Mouse (Mus musculus): Measurements from ENCODE around the gene Cap1. TPM values are rescaled to one million over a fixed set of nuclear protein-coding genes. Genes with fewer than 3 reads are reported as not detected.

Gene Cap1
- polyA plus RNA-seq, 1 experiment from 2014 or later: 59.0 TPM

DNA sequence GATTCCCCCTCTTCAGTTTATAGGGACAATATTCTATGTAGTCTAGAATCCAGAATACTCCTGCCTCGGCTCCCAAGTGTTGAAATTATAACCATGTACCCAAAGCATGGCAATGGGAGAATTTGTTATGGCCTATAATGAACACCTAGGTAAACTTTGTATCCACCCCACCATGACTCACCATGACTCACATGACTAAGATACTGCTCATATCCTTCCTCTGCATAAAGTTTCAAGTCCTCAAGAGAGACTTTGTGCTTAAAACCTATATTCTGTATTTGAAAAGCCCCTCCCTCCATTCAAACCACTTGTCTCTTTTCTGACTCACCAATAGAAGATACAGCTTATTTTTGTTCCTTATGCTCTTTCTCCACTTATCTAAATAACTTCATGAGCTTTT is 17.8 kb downstream of the Cap1 start:
- Histone ChIP-seq H3K27ac (replicated peaks; ENCODE audit: low read depth, low read length) (no peak overlapping the region), H3K4me2 (ENCODE audit: low read depth, severe bottlenecking) (no peak overlapping the region), H3K36me3 (ENCODE audit: control insufficient read depth, insufficient read depth, low read length) (peaks cover 22% of the 10 kb centered on the region), H3K4me3 (ENCODE audit: low read depth, low read length) (no peak overlapping the region), H3K9me3 (ENCODE audit: control insufficient read depth, low read length) (no peaks in the 10 kb centered on the region), H3K27me3 (ENCODE audit: control insufficient read depth, insufficient read depth, low read length) (no peaks in the 10 kb centered on the region), H3K4me1 (ENCODE audit: control insufficient read depth, insufficient read depth, low read length) (no peaks in the 10 kb centered on the region), H3K9ac (ENCODE audit: low read length) (no peak overlapping the region)
- WGBS: 93% methylated on average over 1 of the region's 1 CpGs
- DNase-seq (ENCODE audit: low spot score) (no peak), ATAC-seq (ENCODE audit: insufficient number of reproducible peaks, low FRiP score, low TSS enrichment, low read depth) (no peak)

DNA sequence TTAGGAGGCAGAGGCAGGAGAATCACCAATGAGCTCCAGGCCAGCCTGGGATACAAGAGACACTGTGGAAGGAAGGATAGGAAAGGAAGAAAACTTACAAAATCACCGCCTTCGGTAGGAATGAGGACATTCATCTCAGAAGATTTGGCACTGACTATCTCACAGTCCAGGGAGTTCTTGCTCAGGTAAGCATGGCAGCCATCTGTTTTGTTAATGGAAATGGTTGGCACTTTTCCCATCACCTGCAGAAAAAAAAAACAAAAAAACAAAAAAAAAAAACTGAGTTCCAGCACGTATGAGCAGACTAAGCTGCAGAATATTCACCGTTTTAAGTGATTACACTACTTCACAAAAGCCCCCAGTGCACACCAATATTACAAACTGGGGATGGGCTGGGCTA is 24.0 kb downstream of the Cap1 start:
- Histone ChIP-seq H3K9ac (ENCODE audit: low read length) (no peak overlapping the region), H3K4me2 (ENCODE audit: low read depth, severe bottlenecking) (no peak overlapping the region), H3K4me1 (ENCODE audit: control insufficient read depth, insufficient read depth, low read length) (no peaks in the 10 kb centered on the region), H3K4me3 (ENCODE audit: low read depth, low read length) (no peak overlapping the region), H3K27ac (replicated peaks; ENCODE audit: low read depth, low read length) (no peak overlapping the region), H3K36me3 (ENCODE audit: control insufficient read depth, insufficient read depth, low read length) (peaks cover 28% of the 10 kb centered on the region), H3K27me3 (ENCODE audit: control insufficient read depth, insufficient read depth, low read length) (no peaks in the 10 kb centered on the region), H3K9me3 (ENCODE audit: control insufficient read depth, low read length) (no peaks in the 10 kb centered on the region)
- ATAC-seq (ENCODE audit: insufficient number of reproducible peaks, low FRiP score, low TSS enrichment, low read depth) (no peak), DNase-seq (ENCODE audit: low spot score) (no peak)
- 96% methylated on average over 4 of the region's 4 CpGs for WGBS

DNA sequence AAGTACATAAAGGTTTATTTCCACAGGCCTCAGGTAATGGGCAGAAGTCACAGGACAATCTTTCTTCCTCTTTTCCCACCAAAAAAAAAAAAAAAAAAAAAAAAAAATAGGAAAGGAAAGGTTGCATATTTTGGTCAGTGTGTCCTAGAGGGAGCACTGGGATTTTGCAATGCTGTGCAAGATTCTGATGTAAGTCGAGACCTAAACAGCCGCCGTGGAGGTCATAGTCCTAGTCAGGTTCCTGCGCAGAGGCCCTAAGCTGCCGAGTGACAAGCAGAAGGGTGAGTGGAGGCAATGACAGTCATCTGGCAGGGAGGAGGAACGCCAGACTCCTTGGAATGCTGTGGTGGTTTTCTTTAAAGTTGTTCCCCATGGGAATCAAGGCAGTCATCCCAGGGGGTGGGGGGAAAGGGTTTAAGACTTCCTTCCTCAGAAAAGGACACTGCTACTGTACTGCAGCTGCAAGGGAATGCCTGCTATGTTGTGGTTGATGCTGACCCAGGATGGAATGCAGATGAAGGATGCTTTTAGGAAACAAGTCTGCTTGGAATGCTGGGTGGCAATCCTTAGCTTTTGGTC is 26.7 kb downstream of the Cap1 start:
- ATAC-seq (ENCODE audit: insufficient number of reproducible peaks, low FRiP score, low TSS enrichment, low read depth) (no peak), DNase-seq (ENCODE audit: low spot score) (no peak)
- Histone ChIP-seq H3K4me2 (ENCODE audit: low read depth, severe bottlenecking) (no peak overlapping the region), H3K4me1 (ENCODE audit: control insufficient read depth, insufficient read depth, low read length) (no peaks in the 10 kb centered on the region), H3K9ac (ENCODE audit: low read length) (no peak overlapping the region), H3K4me3 (ENCODE audit: low read depth, low read length) (no peak overlapping the region), H3K36me3 (ENCODE audit: control insufficient read depth, insufficient read depth, low read length) (peaks cover 24% of the 10 kb centered on the region), H3K9me3 (ENCODE audit: control insufficient read depth, low read length) (no peaks in the 10 kb centered on the region), H3K27me3 (ENCODE audit: control insufficient read depth, insufficient read depth, low read length) (no peaks in the 10 kb centered on the region), H3K27ac (replicated peaks; ENCODE audit: low read depth, low read length) (no peak overlapping the region)
- 83% methylated on average over 6 of the region's 6 CpGs for WGBS

DNA sequence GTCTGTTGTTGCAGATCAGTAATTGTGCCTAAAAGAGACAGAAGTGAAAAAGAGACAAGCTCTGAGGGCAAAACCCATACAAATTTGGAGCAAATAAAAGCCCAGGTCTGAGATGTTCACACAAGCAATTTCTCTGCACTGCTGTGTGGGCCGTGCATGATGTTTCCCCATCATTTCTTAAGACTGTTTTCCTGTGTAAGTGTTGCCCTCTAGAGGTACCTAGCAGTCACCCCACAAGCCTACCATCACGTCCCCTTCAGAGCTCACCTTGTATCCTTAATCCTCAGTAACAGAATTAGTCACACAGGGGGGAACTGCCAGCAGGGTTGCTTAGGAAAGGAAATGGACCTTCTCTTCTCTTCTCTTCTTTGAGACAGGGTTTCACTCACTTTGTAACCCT is 27.9 kb downstream of the Cap1 start:
- Histone ChIP-seq H3K4me3 (ENCODE audit: low read depth, low read length) (no peak overlapping the region), H3K36me3 (ENCODE audit: control insufficient read depth, insufficient read depth, low read length) (peaks cover 19% of the 10 kb centered on the region), H3K9ac (ENCODE audit: low read length) (no peak overlapping the region), H3K27me3 (ENCODE audit: control insufficient read depth, insufficient read depth, low read length) (no peaks in the 10 kb centered on the region), H3K9me3 (ENCODE audit: control insufficient read depth, low read length) (no peaks in the 10 kb centered on the region), H3K4me2 (ENCODE audit: low read depth, severe bottlenecking) (no peak overlapping the region), H3K27ac (replicated peaks; ENCODE audit: low read depth, low read length) (no peak overlapping the region), H3K4me1 (ENCODE audit: control insufficient read depth, insufficient read depth, low read length) (no peaks in the 10 kb centered on the region)
- DNase-seq (ENCODE audit: low spot score): no peak
- 61% methylated on average over 2 of the region's 2 CpGs for WGBS
- ATAC-seq (ENCODE audit: insufficient number of reproducible peaks, low FRiP score, low TSS enrichment, low read depth): no peak

DNA sequence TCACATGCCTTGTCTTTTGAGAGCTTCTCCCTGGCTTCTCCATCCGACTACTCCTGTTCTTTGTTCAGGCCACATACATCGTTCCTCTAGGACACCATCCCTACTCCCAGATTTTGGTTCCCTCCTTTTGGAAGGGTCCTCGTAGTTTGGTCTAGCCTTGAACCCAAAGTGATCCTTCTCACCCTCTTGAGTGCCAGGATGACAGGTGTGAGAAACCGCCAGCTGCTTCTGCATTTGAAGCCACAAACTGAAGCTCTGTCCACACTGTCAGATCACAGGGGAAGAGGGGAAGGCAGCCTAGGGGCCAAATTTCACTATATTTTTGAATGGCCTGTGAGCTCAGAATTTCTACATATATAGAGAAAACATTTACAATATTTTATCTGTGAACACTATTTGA is 31.1 kb downstream of the Cap1 start:
- Histone ChIP-seq H3K27me3 (ENCODE audit: control insufficient read depth, insufficient read depth, low read length) (no peaks in the 10 kb centered on the region), H3K4me2 (ENCODE audit: low read depth, severe bottlenecking) (no peak overlapping the region), H3K4me3 (ENCODE audit: low read depth, low read length) (no peak overlapping the region), H3K27ac (replicated peaks; ENCODE audit: low read depth, low read length) (no peak overlapping the region), H3K4me1 (ENCODE audit: control insufficient read depth, insufficient read depth, low read length) (no peaks in the 10 kb centered on the region), H3K9me3 (ENCODE audit: control insufficient read depth, low read length) (no peaks in the 10 kb centered on the region), H3K36me3 (ENCODE audit: control insufficient read depth, insufficient read depth, low read length) (peaks cover 11% of the 10 kb centered on the region; the same call in 1 of the 2 replicates), H3K9ac (ENCODE audit: low read length) (no peak overlapping the region)
- ATAC-seq (ENCODE audit: insufficient number of reproducible peaks, low FRiP score, low TSS enrichment, low read depth) (no peak), DNase-seq (ENCODE audit: low spot score) (no peak)
- WGBS: 91% methylated on average over 4 of the region's 4 CpGs

DNA sequence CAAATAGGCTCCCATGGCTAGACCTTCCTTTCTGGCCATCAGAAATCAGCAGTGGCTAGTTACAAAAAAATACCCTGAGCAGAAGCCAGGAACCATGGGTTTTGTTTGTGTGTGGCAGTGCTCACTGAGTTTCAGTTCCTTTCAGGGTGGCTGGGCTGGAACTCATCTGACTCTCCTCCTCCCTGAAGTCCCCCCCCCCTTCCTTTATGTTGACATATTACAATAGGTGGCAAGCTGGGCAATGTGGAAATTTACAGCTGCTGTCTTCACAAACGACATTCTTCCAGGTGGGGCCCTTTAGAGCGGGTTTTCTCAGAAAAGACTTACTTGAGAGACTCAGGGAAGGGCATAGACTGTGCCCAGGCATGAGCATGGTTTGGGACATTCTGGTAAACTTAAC is 32.2 kb downstream of the Cap1 start:
- H3K27me3 ChIP-seq (ENCODE audit: control insufficient read depth, insufficient read depth, low read length): no peaks in the 10 kb centered on the region
- H3K36me3 ChIP-seq (ENCODE audit: control insufficient read depth, insufficient read depth, low read length): peaks cover 9% of the 10 kb centered on the region; the same call in 1 of the 2 replicates
- no peaks in the 10 kb centered on the region for H3K9me3 ChIP-seq (ENCODE audit: control insufficient read depth, low read length)
- DNase-seq (ENCODE audit: low spot score): no peak
- no peak overlapping the region for H3K9ac ChIP-seq (ENCODE audit: low read length)
- WGBS: 54% methylated on average over 2 of the region's 2 CpGs
- H3K4me3 ChIP-seq (ENCODE audit: low read depth, low read length): no peak overlapping the region
- ATAC-seq (ENCODE audit: insufficient number of reproducible peaks, low FRiP score, low TSS enrichment, low read depth): no peak
- no peak overlapping the region for H3K4me2 ChIP-seq (ENCODE audit: low read depth, severe bottlenecking)
- no peaks in the 10 kb centered on the region for H3K4me1 ChIP-seq (ENCODE audit: control insufficient read depth, insufficient read depth, low read length)
- H3K27ac ChIP-seq (replicated peaks; ENCODE audit: low read depth, low read length): no peak overlapping the region

DNA sequence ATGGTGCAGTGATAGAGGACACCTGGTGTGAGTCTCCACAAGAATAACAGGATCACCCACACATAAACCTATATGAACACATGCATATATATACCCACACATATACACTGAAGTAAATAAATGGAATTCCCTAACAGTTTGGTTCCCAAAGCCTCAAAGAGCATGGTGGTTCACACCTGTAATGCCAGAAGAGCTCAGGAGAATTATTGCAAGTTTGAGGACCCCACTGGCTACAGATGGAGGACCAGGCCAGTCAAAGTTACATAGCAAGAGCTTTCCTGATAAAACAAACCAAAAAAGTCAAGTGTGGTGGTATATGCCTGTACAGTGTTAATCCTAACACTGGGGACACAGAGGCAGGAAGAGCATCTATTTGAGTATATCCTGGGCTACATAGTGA is 34.3 kb downstream of the Cap1 start:
- Histone ChIP-seq H3K9ac (ENCODE audit: low read length) (no peak overlapping the region), H3K36me3 (ENCODE audit: control insufficient read depth, insufficient read depth, low read length) (peaks cover 5% of the 10 kb centered on the region; the same call in 1 of the 2 replicates), H3K4me3 (ENCODE audit: low read depth, low read length) (no peak overlapping the region), H3K27ac (replicated peaks; ENCODE audit: low read depth, low read length) (no peak overlapping the region), H3K27me3 (ENCODE audit: control insufficient read depth, insufficient read depth, low read length) (no peaks in the 10 kb centered on the region), H3K4me2 (ENCODE audit: low read depth, severe bottlenecking) (no peak overlapping the region), H3K4me1 (ENCODE audit: control insufficient read depth, insufficient read depth, low read length) (no peaks in the 10 kb centered on the region), H3K9me3 (ENCODE audit: control insufficient read depth, low read length) (no peaks in the 10 kb centered on the region)
- ATAC-seq (ENCODE audit: insufficient number of reproducible peaks, low FRiP score, low TSS enrichment, low read depth): no peak
- no peak for DNase-seq (ENCODE audit: low spot score)

DNA sequence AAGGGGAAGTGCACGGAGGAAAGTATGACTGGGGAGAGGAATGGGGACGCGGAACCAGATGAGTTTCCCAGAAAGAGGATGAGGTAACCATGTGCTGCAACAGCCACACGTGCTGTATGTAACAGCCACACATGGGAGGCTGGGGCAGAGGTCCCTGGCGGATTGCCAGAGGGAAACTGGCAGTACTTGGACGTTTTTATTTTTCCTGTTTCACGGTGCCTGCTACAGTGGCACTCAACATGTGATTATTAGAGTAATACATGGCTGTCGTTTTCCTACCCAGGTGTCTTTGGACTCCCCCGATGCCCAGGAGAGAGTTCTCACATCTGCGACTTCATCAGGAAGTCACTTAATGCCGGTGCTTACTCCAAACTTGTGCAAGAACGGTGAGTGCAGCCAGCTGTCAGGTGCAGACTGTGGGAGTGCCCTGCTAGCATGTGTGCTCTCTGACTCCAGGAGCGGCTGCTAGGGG is 37.7 kb downstream of the Cap1 start:
- ATAC-seq (ENCODE audit: insufficient number of reproducible peaks, low FRiP score, low TSS enrichment, low read depth) (peak; percentile 44; the same call in 1 of the 2 replicates), DNase-seq (ENCODE audit: low spot score) (no peak)
- H3K4me3 ChIP-seq (ENCODE audit: low read depth, low read length): no peak overlapping the region
- no peak overlapping the region for H3K4me2 ChIP-seq (ENCODE audit: low read depth, severe bottlenecking)
- H3K9me3 ChIP-seq (ENCODE audit: control insufficient read depth, low read length): no peaks in the 10 kb centered on the region
- 81% methylated on average over 13 of the region's 13 CpGs for WGBS
- H3K36me3 ChIP-seq (ENCODE audit: control insufficient read depth, insufficient read depth, low read length): peaks cover 10% of the 10 kb centered on the region
- H3K9ac ChIP-seq (ENCODE audit: low read length): no peak overlapping the region
- no peaks in the 10 kb centered on the region for H3K4me1 ChIP-seq (ENCODE audit: control insufficient read depth, insufficient read depth, low read length)
- no peak overlapping the region for H3K27ac ChIP-seq (replicated peaks; ENCODE audit: low read depth, low read length)
- H3K27me3 ChIP-seq (ENCODE audit: control insufficient read depth, insufficient read depth, low read length): no peaks in the 10 kb centered on the region

- Histone ChIP-seq H3K4me2 (ENCODE audit: low read depth, severe bottlenecking) (no peak overlapping the region), H3K4me3 (ENCODE audit: low read depth, low read length) (no peak overlapping the region), H3K4me1 (ENCODE audit: control insufficient read depth, insufficient read depth, low read length) (no peaks in the 10 kb centered on the region; the same call in 1 of the 2 replicates), H3K27ac (replicated peaks; ENCODE audit: low read depth, low read length) (no peak overlapping the region), H3K36me3 (ENCODE audit: control insufficient read depth, insufficient read depth, low read length) (no peaks in the 10 kb centered on the region), H3K9me3 (ENCODE audit: control insufficient read depth, low read length) (no peaks in the 10 kb centered on the region), H3K27me3 (ENCODE audit: control insufficient read depth, insufficient read depth, low read length) (no peaks in the 10 kb centered on the region), H3K9ac (ENCODE audit: low read length) (no peak overlapping the region)
- WGBS: 86% methylated on average over 1 of the region's 1 CpGs
- DNase-seq (ENCODE audit: low spot score) (no peak), ATAC-seq (ENCODE audit: insufficient number of reproducible peaks, low FRiP score, low TSS enrichment, low read depth) (no peak)
Measured at GRCm38 (mm10) chr4:122838416-122838815, 47.4 kb downstream of the Cap1 start.

Data from limb, embryonic 11.5 days (tissue).